13 mouse cellular contexts compared by ENCODE assay signal in the genomic region with DNA sequence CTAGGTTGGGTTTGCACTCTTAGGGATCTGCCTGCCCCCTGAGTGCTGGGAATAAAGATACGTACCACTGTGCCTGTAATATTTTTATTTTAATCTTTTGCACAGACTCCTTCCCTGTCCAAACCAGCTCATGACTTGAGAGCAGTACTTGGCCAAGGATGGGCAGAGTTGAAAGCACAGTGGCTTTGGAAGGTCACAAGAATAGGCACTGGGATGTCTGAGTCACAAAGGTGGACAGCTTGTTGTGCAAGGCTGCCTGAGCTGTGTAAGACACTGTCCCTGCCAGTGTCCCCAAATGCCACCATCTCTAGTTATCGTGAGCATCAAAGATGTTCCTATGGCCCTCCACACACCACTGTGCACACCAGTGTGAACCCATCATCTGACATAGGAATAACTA.
"Had no signal": no experiment of that assay in that cellular context is flagged by ENCODE, and none has a peak within 500 bp of the region (broad histone marks: within the 10 kb centered on the region; RNA-seq: fewer than 3 reads in every experiment).

No protein-coding gene starts in this region.

- DNase-seq: gastrocnemius, postnatal 14 days; gastrocnemius, postnatal 36 days; heart, postnatal 14 days; heart, postnatal 36 days; kidney, adult 11 months; kidney, adult 2 months; kidney, adult 9 months; kidney, postnatal 14 days; kidney, postnatal 36 days; layer of hippocampus, adult 9-11 months; layer of hippocampus, postnatal 36 days; left cerebral cortex, postnatal 4 days; lung, adult 18-20 months had no signal
